Mouse (Mus musculus) liver, adult 2 months (tissue): ENCODE data around the gene Lrp4. TPM values are rescaled to one million over a fixed set of nuclear protein-coding genes. Genes with fewer than 3 reads are reported as not detected.

Experiments
- DNase-seq: peaks from one replicate; pipeline ENCODE4 v3.0.0-alpha.2; 2011; ENCODE audit warnings: low read depth, low spot score; ENCODE audit errors: extremely low read depth
- H3K27ac ChIP-seq: fragments of 200-500 bp; replicated peaks from 2 replicates; pipeline ENCODE4 v1.5.1; 2012; ENCODE audit warnings: low read depth, mild to moderate bottlenecking, control low read depth, inconsistent platforms, low read length; ENCODE audit not compliant: insufficient read depth
- H3K27me3 ChIP-seq: fragments of 200-500 bp; 2 replicates; pipeline ENCODE4 v1.6.1; 2012; ENCODE audit warnings: mild to moderate bottlenecking, moderate library complexity, low read length, inconsistent platforms; ENCODE audit not compliant: control insufficient read depth, insufficient read depth
- H3K36me3 ChIP-seq: fragments of 200-500 bp; 2 replicates; pipeline ENCODE4 v1.6.1; 2012; ENCODE audit warnings: low read length, inconsistent platforms; ENCODE audit not compliant: control insufficient read depth, insufficient read depth
- H3K4me1 ChIP-seq: fragments of 200-500 bp; 2 replicates; pipeline ENCODE4 v1.6.1; 2011; ENCODE audit warnings: low read length; ENCODE audit not compliant: control insufficient read depth, insufficient read depth
- H3K4me3 ChIP-seq: fragments of 200-500 bp; 2 replicates; pipeline ENCODE4 v1.5.1; 2011; ENCODE audit warnings: low read depth, mild to moderate bottlenecking, control low read depth, low read length, moderate library complexity; ENCODE audit not compliant: insufficient read depth
- H3K79me2 ChIP-seq: fragments of 200-500 bp; 2 replicates; pipeline ENCODE4 v1.6.1; 2012; ENCODE audit warnings: inconsistent platforms, mild to moderate bottlenecking, low read length, moderate library complexity; ENCODE audit not compliant: control insufficient read depth, insufficient read depth
- H3K9ac ChIP-seq: fragments of 200-500 bp; 2 replicates; pipeline ENCODE4 v1.6.1; 2012; ENCODE audit warnings: low read depth, mild to moderate bottlenecking, control low read depth, inconsistent platforms, low read length
- CTCF ChIP-seq: fragments of 200-500 bp; IDR thresholded peaks from 2 replicates; pipeline ENCODE4 v1.5.1; 2011; ENCODE audit warnings: low read depth, low read length, control low read depth
- POLR2A ChIP-seq: fragments of 200-500 bp; IDR thresholded peaks from 2 replicates; pipeline ENCODE4 v1.6.1; 2011; ENCODE audit warnings: low read length, control low read depth; ENCODE audit not compliant: insufficient read depth; ENCODE audit errors: extremely low read depth
- WGBS: fragments of 180-500 bp; shearing (Covaris S2); methylation state at CpG from one replicate; pipeline ENCODE4 v1.1.7; 2018; 5-methylcytosine and 5-hydroxymethylcytosine counted together
- polyA plus RNA-seq: library from polyadenylated mRNA; depleted of rRNA; stranded (reverse); fragments of >200 nt; gene quantifications from 2 replicates; pipeline ENCODE4 v1.2.3, GENCODE M21; 2012
- total RNA-seq: library from RNA; depleted of rRNA; stranded (reverse); fragments of >200 nt; gene quantifications from 2 replicates; pipeline ENCODE4 v1.2.3, GENCODE M21; 2014

Lrp4 gene
- total and polyA plus RNA-seq, 2 experiments = 5.1 to 13.8 TPM

DNA sequence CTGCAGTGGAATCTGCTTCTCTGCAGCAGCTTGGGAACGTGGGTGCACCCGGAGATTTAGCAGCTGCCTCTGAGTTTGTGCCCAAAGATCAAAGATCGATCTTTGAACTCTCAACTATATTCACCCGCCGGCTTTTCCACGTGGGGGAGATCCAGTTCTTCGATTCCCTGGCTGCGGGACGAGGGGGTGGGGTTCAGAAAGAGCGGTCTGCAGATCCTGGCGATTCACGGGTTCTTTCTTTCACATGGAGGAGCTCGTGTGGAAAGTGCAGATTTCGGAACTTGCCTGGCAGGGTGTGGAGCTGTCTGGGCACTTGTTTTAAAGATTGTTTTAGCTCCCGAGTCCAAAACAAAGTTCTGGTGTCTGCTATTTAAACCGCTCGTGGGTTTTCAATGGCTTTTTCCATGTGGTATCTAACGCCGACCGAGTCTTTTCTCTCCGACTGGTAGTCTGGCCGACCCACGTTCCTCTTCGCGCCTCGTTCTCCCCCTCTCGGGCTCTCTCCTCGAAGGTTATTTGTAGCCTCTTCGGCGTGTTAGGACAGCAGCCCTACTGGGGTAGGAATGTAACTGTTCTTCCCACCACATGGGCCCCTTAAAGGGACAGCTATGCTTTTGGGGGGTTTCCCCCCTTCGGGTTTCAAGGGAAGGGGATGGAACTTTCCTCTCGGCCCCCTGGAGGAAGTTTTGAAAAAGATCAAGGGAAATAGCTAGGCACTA lies 1.5 kb downstream of the Lrp4 start:
- Histone ChIP-seq H3K9ac (peak overlapping the region; percentile 87), H3K79me2 (peaks cover 15% of the 10 kb centered on the region; the same call in 1 of the 2 replicates), H3K27ac (peak overlapping the region; percentile 64), H3K27me3 (no peaks in the 10 kb centered on the region), H3K36me3 (no peaks in the 10 kb centered on the region), H3K4me3 (peak overlapping the region; percentile 97), H3K4me1 (peaks cover 6% of the 10 kb centered on the region)
- under 1% methylated on average over 32 of the region's 32 CpGs for WGBS
- peak; percentile 93 for DNase-seq
- 0 out of 2 replicates have a peak, but pooled peaks have one; percentile 6 for TF ChIP-seq CTCF
- TF ChIP-seq POLR2A = no peak

- peaks cover 17% of the 10 kb centered on the region; the same call in 1 of the 2 replicates for H3K79me2 ChIP-seq
- WGBS = 71% methylated on average over 6 of the region's 6 CpGs
- DNase-seq = peak; percentile 64
- TF ChIP-seq POLR2A = no peak
- peak; percentile 16; the same call in 1 of the 2 replicates for TF ChIP-seq CTCF
- H3K9ac ChIP-seq = no peak overlapping the region
- peaks cover 6% of the 10 kb centered on the region for H3K4me1 ChIP-seq
- H3K36me3 ChIP-seq = no peaks in the 10 kb centered on the region
- no peak overlapping the region; the same call in 1 of the 2 replicates for H3K27ac ChIP-seq
- H3K27me3 ChIP-seq = no peaks in the 10 kb centered on the region
- H3K4me3 ChIP-seq = no peak overlapping the region
Measured at GRCm38 (mm10) chr2:91460076-91460475, 2.8 kb downstream of the Lrp4 start.

DNA sequence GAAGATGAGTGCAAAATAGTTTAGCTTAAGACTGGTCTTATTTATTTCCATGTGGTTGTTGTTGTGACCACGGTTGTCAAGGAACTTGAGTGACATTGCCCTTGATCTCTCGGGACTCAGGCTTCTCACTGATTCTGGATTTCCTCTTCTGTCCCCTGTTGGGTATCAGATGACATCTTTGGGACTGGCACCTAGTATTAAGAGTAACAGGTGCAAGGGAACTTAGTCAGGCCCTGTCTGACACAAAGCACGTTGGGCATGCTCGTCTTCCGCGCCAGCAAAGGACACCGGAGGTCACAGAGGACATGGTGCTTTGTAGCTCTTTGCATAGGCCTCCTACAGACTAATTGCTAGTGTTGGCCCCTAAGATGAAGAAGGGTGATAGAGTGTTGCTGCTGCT lies 3.5 kb downstream of the Lrp4 start:
- Histone ChIP-seq H3K27me3 (no peaks in the 10 kb centered on the region), H3K4me3 (no peak overlapping the region)
- 78% methylated on average over 7 of the region's 7 CpGs for WGBS

DNA sequence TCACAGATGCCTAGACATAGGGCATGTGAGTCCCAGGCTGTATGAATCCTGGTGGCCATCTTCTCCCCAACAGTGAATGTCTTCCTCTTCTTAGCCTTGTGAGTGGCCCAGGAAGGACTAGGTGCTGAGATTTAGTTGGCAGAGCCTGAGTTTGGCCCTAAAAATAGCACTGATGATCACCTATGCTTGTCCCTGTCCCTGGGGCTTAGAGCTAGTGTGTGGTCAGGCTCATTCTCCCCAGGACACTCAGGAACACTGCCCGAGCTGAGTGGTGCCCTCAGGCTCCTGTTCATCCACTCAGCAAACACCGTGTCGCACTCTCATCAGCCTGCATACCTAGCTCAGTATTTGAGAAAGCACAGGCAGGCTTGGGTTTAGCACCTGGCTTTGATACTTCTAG lies 4.0 kb downstream of the Lrp4 start:
- no peaks in the 10 kb centered on the region for H3K27me3 ChIP-seq
- peaks cover 17% of the 10 kb centered on the region; the same call in 1 of the 2 replicates for H3K79me2 ChIP-seq
- DNase-seq = no peak
- H3K27ac ChIP-seq = no peak overlapping the region
- no peak overlapping the region for H3K4me3 ChIP-seq
- WGBS = 70% methylated on average over 3 of the region's 3 CpGs
- no peaks in the 10 kb centered on the region for H3K36me3 ChIP-seq
- no peak for TF ChIP-seq CTCF
- no peak for TF ChIP-seq POLR2A
- H3K9ac ChIP-seq = no peak overlapping the region
- H3K4me1 ChIP-seq = peaks cover 12% of the 10 kb centered on the region

More for the DNA sequence above, 3.5 kb downstream of the Lrp4 start:
- no peak overlapping the region for H3K9ac ChIP-seq
- H3K4me1 ChIP-seq = peaks cover 6% of the 10 kb centered on the region
- H3K27ac ChIP-seq = no peak overlapping the region
- DNase-seq = no peak
- TF ChIP-seq CTCF (no peak), POLR2A (no peak)
- H3K79me2 ChIP-seq = peaks cover 17% of the 10 kb centered on the region; the same call in 1 of the 2 replicates
- no peaks in the 10 kb centered on the region for H3K36me3 ChIP-seq

DNA sequence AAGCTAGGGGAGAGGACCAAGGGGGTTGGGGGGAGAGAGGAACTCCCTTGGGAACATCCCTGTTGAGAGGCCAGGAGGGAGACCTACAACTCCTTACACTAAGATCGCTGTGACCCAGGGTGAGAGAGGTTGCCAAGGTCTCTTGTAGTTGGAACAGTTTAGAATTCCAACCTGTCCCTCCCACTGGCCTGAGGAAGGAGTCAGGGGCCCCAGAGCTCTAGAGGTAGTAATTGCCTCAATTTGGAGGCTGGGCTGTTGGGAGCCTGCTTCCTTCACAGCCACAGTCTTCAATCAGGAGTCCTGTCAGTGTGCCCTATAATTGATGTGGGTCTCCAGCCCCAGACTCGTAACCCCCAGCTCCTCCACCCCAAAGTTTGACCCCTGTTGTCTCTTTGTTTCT lies 4.9 kb downstream of the Lrp4 start:
- peaks cover 17% of the 10 kb centered on the region; the same call in 1 of the 2 replicates for H3K79me2 ChIP-seq

DNA sequence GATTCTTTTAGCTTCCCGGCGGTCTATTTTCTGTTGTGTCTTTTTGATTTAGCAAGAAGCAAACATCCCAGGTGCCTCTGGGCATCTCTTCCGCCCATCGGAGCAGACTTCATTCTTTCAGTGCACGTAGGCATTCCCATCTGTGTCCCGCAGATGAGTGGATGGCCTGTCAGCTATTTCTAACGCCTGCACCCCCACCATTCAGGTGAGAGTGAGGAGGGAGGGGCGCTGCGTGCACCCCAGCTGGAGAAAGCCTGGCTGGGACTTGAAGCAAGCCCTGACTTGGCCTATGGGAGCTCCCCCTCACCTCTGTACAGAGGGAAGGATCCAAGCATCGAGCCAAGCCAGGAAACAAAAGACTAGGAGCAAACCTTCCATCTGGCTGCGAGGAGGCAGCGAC lies 5.4 kb downstream of the Lrp4 start:
- no peaks in the 10 kb centered on the region; the same call in 1 of the 2 replicates for H3K36me3 ChIP-seq
- WGBS = 67% methylated on average over 12 of the region's 12 CpGs
- H3K27ac ChIP-seq = no peak overlapping the region
- no peak overlapping the region for H3K4me3 ChIP-seq
- H3K4me1 ChIP-seq = peaks cover 12% of the 10 kb centered on the region
- no peak for DNase-seq
- peaks cover 17% of the 10 kb centered on the region; the same call in 1 of the 2 replicates for H3K79me2 ChIP-seq
- H3K27me3 ChIP-seq = no peaks in the 10 kb centered on the region
- no peak overlapping the region for H3K9ac ChIP-seq
- no peak for TF ChIP-seq CTCF
- no peak for TF ChIP-seq POLR2A

More for the DNA sequence above, 4.9 kb downstream of the Lrp4 start:
- TF ChIP-seq POLR2A (no peak), CTCF (no peak)
- Histone ChIP-seq H3K27ac (no peak overlapping the region), H3K4me1 (peaks cover 12% of the 10 kb centered on the region), H3K9ac (no peak overlapping the region), H3K36me3 (no peaks in the 10 kb centered on the region; the same call in 1 of the 2 replicates), H3K4me3 (no peak overlapping the region), H3K27me3 (no peaks in the 10 kb centered on the region)
- WGBS = 58% methylated on average over 2 of the region's 2 CpGs
- DNase-seq = no peak
